ENCODE assay signal across 6 mouse cellular contexts in the genomic region with DNA sequence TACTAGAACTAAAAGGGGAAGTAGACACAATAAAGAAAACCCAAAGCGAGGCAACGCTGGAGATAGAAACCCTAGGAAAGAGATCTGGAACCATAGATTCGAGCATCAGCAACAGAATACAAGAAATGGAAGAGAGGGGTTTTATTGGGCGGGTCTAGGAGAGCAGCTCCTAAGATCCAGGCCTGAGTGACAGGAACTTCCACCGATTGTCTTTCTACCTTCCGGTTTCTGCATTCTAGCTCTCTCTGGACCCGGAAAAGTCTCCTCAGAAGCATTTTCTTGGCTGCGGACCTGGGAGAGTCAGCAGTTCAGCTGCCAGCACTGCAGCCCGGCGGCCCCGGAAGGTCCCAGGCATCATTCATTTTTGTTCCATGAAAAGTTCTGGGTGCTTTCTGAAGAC.
DNase-seq lines count a peak whose midpoint lies in the region; ATAC-seq and TF ChIP-seq lines count a peak whose summit lies in the region.
"Not testable (repeated sequence)": the region's sequence is repeated elsewhere in the genome, so short reads cannot be mapped to it uniquely, and the experiment has no call there.

No protein-coding gene starts in this region.

- not testable (repeated sequence) for H3K9me3 ChIP-seq in G1E (replicated peaks)

- TF ChIP-seq CTCF in G1E (IDR thresholded peaks at IDR 0.05; ENCODE audit: low read depth, low read length): not testable (repeated sequence)

- H3K4me3 ChIP-seq in G1E (ENCODE audit: low read depth, low read length): not testable (repeated sequence)

- H3K36me3 ChIP-seq in G1E (replicated peaks): not testable (repeated sequence)

- peak; percentile 54 for ATAC-seq in CD4-positive, CD25-positive, alpha-beta regulatory T cell, adult 4 months
- peak; percentile 28; the same call in 1 of the 2 replicates for ATAC-seq in G1E (ENCODE audit: extremely low read depth, insufficient number of reproducible peaks, low FRiP score, poor library complexity, severe bottlenecking)
- peak; percentile 74 for ATAC-seq in common myeloid progenitor, adult 5-6 weeks (replicated peaks; ENCODE audit: low read depth, poor library complexity, severe bottlenecking)
- peak; percentile 79 for ATAC-seq in granulocyte monocyte progenitor cell, adult 5-6 weeks (replicated peaks; ENCODE audit: poor library complexity, severe bottlenecking)
- ATAC-seq in megakaryocyte, adult 5-6 weeks (ENCODE audit: poor library complexity, severe bottlenecking): peak; percentile 69
- ATAC-seq in megakaryocyte progenitor cell, adult 5-6 weeks (replicated peaks; ENCODE audit: poor library complexity): peak; percentile 76

- not testable (repeated sequence) for H3K27me3 ChIP-seq in G1E (ENCODE audit: insufficient read depth, low read length)

- not testable (repeated sequence) for DNase-seq in G1E (ENCODE audit: low spot score)

- H3K4me1 ChIP-seq in G1E (ENCODE audit: insufficient read depth, low read depth, low read length): not testable (repeated sequence)

Comparison
In these comparisons a context has a peak if more than half of its experiments do, and no peak if none do; other contexts are left out.
1. ATAC-seq: peak in every context shown above with its lines; median percentile 79 in granulocyte monocyte progenitor cell, adult 5-6 weeks; 76 in megakaryocyte progenitor cell, adult 5-6 weeks; 74 in common myeloid progenitor, adult 5-6 weeks; 69 in megakaryocyte, adult 5-6 weeks; 54 in CD4-positive, CD25-positive, alpha-beta regulatory T cell, adult 4 months; 28 in G1E.